In genomic region chr10:102763696-102764095, GRCm38 (mm10) we compare ENCODE assay signal across 24 mouse cellular contexts.
A peak's percentile ranks its signal among the peaks of the same experiment; 100 is the strongest.
DNase-seq lines count a peak whose midpoint lies in the region; ATAC-seq and TF ChIP-seq lines count a peak whose summit lies in the region.
"Had no signal": no experiment of that assay in that cellular context is flagged by ENCODE, and none has a peak within 500 bp of the region (broad histone marks: within the 10 kb centered on the region; RNA-seq: fewer than 3 reads in every experiment).

No protein-coding gene starts in this region.

- no peaks in the 10 kb centered on the region for H3K79me2 ChIP-seq in liver, adult 2 months (ENCODE audit: control insufficient read depth, insufficient read depth, low read length)

- H3K9me3 ChIP-seq in liver, embryonic 11.5 days (ENCODE audit: control insufficient read depth, low read length) = no peaks in the 10 kb centered on the region
- H3K9me3 ChIP-seq in lung, embryonic 14.5 days (ENCODE audit: low read depth, low read length) = no peaks in the 10 kb centered on the region
- H3K9me3 ChIP-seq: embryonic facial prominence, embryonic 12.5 days; embryonic facial prominence, embryonic 15.5 days; hindbrain, embryonic 12.5 days had no signal

- no peak overlapping the region for H3K27ac ChIP-seq in liver, adult 2 months (replicated peaks; ENCODE audit: insufficient read depth, low read depth, low read length)
- H3K27ac ChIP-seq in liver, embryonic 11.5 days (ENCODE audit: low read depth, low read length) = no peak overlapping the region
- H3K27ac ChIP-seq in lung, embryonic 14.5 days (ENCODE audit: low read depth) = no peak overlapping the region
- H3K27ac ChIP-seq: embryonic facial prominence, embryonic 12.5 days; embryonic facial prominence, embryonic 15.5 days; gastrocnemius, adult 2 months; hindbrain, embryonic 12.5 days had no signal

- no peak for TF ChIP-seq CTCF in liver, adult 2 months (IDR thresholded peaks at IDR 0.05; ENCODE audit: low read depth, low read length)
- no peak for TF ChIP-seq CTCF in lung, embryonic 14.5 days (IDR thresholded peaks at IDR 0.05; ENCODE audit: low read depth)

- ATAC-seq in liver, embryonic 11.5 days (replicated peaks; ENCODE audit: low FRiP score) = no peak
- no peak for ATAC-seq in lung, embryonic 14.5 days (ENCODE audit: insufficient read depth)
- ATAC-seq: forebrain, embryonic 14.5 days; forebrain, postnatal 0 days; hindbrain, embryonic 16.5 days; Patski had no signal

- peak; percentile 64 for DNase-seq in liver, adult 2 months (ENCODE audit: extremely low read depth, low read depth, low spot score)
- no peak for DNase-seq in liver, embryonic 11.5 days (ENCODE audit: low spot score)
- peak; percentile 7 for DNase-seq in lung, embryonic 14.5 days
- no peak for DNase-seq in lung, postnatal 4 days
- peak; percentile 51 for DNase-seq in lung, postnatal 36 days
- no peak for DNase-seq in thymus, postnatal 10 days (ENCODE audit: low spot score in 2 of 2)
- DNase-seq: adrenal gland, postnatal 14 days; cerebellum, adult 11 months; cerebellum, adult 2 months; cerebellum, adult 9-11 months; cerebellum, postnatal 25 days; forebrain, postnatal 0 days; gastrocnemius, adult 2 months; gastrocnemius, postnatal 14 days; heart, adult 11 months had no signal

- no peak for TF ChIP-seq POLR2A in liver, adult 2 months (IDR thresholded peaks at IDR 0.05; ENCODE audit: extremely low read depth, insufficient read depth, low read length)

- 14% methylated on average over 4 of the region's 4 CpGs for WGBS in liver, adult 2 months
- WGBS in liver, embryonic 11.5 days = 70% methylated on average over 4 of the region's 4 CpGs
- WGBS in lung, embryonic 14.5 days = 56% methylated on average over 4 of the region's 4 CpGs

- H3K27me3 ChIP-seq in liver, adult 2 months (ENCODE audit: control insufficient read depth, insufficient read depth, low read length) = no peaks in the 10 kb centered on the region
- H3K27me3 ChIP-seq in liver, embryonic 11.5 days (replicated peaks; ENCODE audit: control insufficient read depth, insufficient read depth, low read length) = no peaks in the 10 kb centered on the region
- no peaks in the 10 kb centered on the region for H3K27me3 ChIP-seq in lung, embryonic 14.5 days (ENCODE audit: insufficient read depth, low read length)
- H3K27me3 ChIP-seq: CH12.LX; embryonic facial prominence, embryonic 12.5 days; embryonic facial prominence, embryonic 15.5 days; hindbrain, embryonic 12.5 days had no signal

- no peak overlapping the region for H3K4me3 ChIP-seq in liver, adult 2 months (ENCODE audit: insufficient read depth, low read depth, low read length)
- no peak overlapping the region for H3K4me3 ChIP-seq in liver, embryonic 11.5 days (ENCODE audit: low read depth, low read length)
- H3K4me3 ChIP-seq in lung, embryonic 14.5 days (ENCODE audit: low read depth, low read length) = no peak overlapping the region
- H3K4me3 ChIP-seq: embryonic facial prominence, embryonic 12.5 days; embryonic facial prominence, embryonic 15.5 days; gastrocnemius, adult 2 months; hindbrain, embryonic 12.5 days had no signal

- no peak overlapping the region for H3K4me2 ChIP-seq in liver, embryonic 11.5 days
- no peak overlapping the region for H3K4me2 ChIP-seq in lung, embryonic 14.5 days
- H3K4me2 ChIP-seq: embryonic facial prominence, embryonic 12.5 days; embryonic facial prominence, embryonic 15.5 days; heart, embryonic 11.5 days; hindbrain, embryonic 12.5 days had no signal

- no peaks in the 10 kb centered on the region for H3K36me3 ChIP-seq in liver, adult 2 months (ENCODE audit: control insufficient read depth, insufficient read depth, low read length)
- no peaks in the 10 kb centered on the region for H3K36me3 ChIP-seq in liver, embryonic 11.5 days (ENCODE audit: control insufficient read depth, insufficient read depth, low read length)
- H3K36me3 ChIP-seq in lung, embryonic 14.5 days (ENCODE audit: insufficient read depth) = no peaks in the 10 kb centered on the region
- H3K36me3 ChIP-seq: embryonic facial prominence, embryonic 12.5 days; embryonic facial prominence, embryonic 15.5 days; G1E; hindbrain, embryonic 12.5 days had no signal

- peaks cover 4% of the 10 kb centered on the region; the same call in 1 of the 2 replicates for H3K4me1 ChIP-seq in liver, adult 2 months (ENCODE audit: control insufficient read depth, insufficient read depth, low read length)
- no peaks in the 10 kb centered on the region for H3K4me1 ChIP-seq in liver, embryonic 11.5 days (replicated peaks; ENCODE audit: control insufficient read depth, insufficient read depth, low read length)
- H3K4me1 ChIP-seq in lung, embryonic 14.5 days (ENCODE audit: insufficient read depth) = no peaks in the 10 kb centered on the region
- H3K4me1 ChIP-seq: embryonic facial prominence, embryonic 12.5 days; embryonic facial prominence, embryonic 15.5 days; hindbrain, embryonic 12.5 days had no signal

- no peak overlapping the region for H3K9ac ChIP-seq in liver, adult 2 months (ENCODE audit: low read depth, low read length)
- no peak overlapping the region for H3K9ac ChIP-seq in liver, embryonic 11.5 days (ENCODE audit: low read depth, low read length)
- H3K9ac ChIP-seq in lung, embryonic 14.5 days = no peak overlapping the region
- H3K9ac ChIP-seq: embryonic facial prominence, embryonic 12.5 days; embryonic facial prominence, embryonic 15.5 days; forebrain, postnatal 0 days; hindbrain, embryonic 12.5 days had no signal

Comparison
In these comparisons a context has a peak if more than half of its experiments do, and no peak if none do; other contexts are left out.
1. DNase-seq: peak in liver, adult 2 months (single experiment), lung, embryonic 14.5 days (single experiment) and lung, postnatal 36 days (single experiment); none in liver, embryonic 11.5 days (single experiment), lung, postnatal 4 days (0 of 2) and thymus, postnatal 10 days (0 of 2).